Mouse (Mus musculus) liver, postnatal 0 days (tissue): ENCODE data around the gene Gstm2.

Source experiments
- CTCF ChIP-seq: sonication (generic); IDR thresholded peaks from 2 replicates; pipeline ENCODE4 v1.5.1; 2016; ENCODE audit warnings: antibody characterized with exemption, low read depth
- EP300 ChIP-seq: IDR thresholded peaks from 2 replicates; pipeline ENCODE4 v1.6.1; 2016; ENCODE audit warnings: antibody characterized with exemption, low read depth, mild to moderate bottlenecking

DNA sequence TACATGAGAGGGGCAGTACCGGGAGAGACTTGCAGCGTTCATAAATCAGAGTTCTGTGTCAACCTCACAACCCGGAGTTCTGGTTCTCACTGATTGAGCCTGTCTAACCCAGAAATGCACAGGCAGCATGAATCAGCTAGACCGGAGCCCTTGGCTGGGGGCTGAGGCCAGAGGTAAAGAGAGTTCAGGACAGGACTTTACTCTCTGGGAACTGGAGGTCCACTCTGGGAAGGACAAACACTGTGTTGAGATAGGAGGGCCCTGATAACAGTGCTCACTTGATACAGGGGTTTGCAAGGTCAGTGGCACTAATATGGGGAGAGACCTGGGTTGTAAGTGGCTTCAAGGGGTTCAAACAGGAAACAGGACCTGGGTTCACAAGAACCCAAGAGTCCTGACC, 39.1 kb upstream of the Gstm2 start:
- TF ChIP-seq CTCF (no peak), EP300 (no peak)
